Mouse (Mus musculus) right cerebral cortex, postnatal 10 days (tissue): ENCODE results near the gene Apeh.

Experiments
- DNase-seq, 2 experiments: peaks; one replicate each; pipeline ENCODE4 v3.0.0; 2021; ENCODE audit warnings: low spot score in 2 of 2

Gene Apeh

DNA sequence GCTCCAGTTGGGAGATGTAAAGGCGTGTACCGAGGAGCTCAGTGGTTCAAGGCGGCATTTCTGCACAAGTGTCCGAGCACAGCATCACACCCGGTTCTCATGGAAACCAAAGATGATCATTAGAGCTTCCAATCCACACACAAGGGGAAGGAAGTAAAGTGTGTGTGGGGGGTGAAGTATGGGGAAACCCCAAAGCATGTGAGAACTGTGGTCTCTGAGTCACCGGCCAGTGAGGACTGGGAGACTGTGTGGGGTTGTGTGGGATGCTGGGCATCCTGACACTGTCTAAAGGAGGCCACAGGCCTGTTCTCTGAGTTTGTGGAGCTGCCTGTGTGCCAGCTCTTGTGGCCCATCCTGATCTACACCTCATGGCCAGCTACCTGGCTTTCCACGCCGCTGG lies 26.3 kb upstream of the Apeh start:
- no peak for DNase-seq

DNA sequence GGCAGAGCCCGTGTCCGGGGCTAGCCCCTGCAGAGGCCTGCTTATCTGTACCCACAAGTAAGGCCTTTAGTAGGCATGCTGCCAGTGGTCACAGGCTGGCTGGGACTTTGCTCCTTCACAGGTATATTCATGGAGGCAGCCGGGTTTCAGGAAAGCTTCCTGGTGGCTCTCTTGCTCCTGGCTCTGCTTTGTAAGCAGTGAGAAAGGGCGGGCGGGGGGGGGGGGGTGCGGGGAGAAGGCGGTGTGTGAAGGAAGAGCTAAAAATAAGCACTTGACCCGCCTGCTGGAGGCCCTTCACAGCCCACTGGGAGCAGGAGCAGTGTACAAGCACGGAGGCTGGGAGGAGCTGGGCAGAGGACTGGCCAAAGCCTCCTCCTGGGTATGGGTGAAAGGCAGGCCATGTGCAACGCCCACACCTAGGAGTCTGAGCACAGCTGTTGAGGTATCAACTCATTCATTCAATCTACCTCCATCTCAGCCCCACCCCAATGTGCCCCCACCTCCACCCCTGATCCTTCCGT lies 25.5 kb upstream of the Apeh start:
- DNase-seq = no peak

DNA sequence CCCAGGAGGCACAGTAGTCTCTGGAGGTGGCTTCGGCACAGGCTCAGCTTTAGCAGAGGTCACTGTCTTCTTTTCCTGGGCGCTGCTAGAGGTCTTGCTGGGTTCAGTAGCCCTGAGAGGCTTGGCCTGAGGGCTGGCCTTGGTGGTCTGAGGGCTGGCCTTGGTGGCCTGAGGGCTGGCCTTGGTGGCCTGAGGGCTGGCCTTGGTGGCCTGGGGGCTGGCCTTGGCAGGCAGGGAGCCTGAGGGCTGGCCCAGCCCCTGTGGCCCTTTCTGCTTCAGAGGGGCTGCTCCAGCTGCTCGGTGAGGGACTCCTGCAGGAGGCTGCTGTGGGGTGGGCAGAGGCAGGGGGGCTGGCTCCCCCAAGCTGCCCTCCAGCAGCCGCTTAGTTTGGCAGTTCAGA lies 22.7 kb upstream of the Apeh start:
- DNase-seq = no peak

DNA sequence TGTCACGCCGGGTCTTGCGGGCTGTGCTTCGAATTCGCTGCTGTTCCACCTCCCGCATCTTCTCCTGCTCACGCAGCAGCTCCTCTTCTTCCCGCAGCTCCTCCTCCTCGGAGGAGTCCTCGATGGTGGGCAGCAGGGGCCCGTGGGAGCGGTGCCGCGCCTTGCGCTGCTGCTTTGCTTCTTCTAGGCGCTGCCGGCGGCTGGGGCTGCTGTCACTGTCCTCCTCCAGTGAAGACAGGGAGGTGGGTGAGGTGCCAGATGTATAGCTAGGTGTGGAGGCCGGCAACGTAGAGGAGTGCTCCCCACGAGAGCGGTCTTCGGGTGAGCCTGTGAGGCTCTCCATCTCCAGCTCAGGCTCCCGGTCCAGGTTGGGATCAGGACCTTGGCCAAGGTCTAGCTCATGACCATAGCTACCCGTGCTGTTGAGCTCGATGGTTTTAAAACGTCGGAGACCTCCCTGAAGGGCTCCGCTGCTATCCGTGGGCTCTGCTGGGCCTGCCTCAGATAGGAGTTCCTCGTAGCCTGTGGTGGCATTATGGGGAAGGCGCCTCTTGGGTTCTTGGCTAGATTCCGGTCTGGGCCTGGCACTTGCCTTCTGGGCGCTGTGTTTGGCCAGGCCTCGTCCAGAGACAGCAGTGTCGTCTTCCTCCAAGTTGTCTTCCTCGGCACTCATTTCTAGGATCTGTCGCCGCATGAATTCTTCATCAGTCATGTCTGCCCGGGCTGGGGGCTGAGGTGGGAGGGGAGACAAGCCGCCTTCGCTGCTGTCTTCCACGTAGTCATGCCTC lies 21.1 kb upstream of the Apeh start:
- no peak for DNase-seq

DNA sequence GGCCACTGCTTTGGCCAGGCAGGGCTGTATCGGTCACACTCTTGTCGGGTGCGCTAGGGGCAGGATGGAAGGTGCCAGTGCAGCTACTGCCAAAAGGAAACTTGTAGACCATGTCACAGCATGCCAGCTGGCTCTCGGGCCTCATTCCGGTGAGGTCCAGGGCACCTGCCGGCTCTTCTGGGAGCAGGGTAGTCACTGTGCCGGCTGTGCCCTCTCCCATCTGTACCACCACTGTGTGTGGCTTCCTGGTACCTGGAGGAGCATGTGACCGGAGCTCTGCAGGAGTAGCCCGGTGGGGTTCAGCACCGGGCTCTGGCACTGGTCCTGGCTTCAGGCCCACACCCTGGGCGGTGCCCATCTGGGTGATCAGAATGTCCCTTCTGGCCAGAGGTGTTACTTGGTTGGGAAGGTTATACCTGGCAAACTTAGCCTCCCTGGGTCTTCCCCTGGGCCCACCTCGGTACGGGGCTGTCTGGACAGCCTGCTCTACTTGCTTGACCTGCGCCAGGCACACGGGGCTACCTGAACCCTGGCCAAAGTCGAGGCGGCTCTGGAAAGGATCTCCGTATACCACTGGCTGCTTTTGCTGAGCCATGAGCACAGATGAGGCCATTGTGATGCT lies 18.4 kb upstream of the Apeh start:
- no peak for DNase-seq

DNA sequence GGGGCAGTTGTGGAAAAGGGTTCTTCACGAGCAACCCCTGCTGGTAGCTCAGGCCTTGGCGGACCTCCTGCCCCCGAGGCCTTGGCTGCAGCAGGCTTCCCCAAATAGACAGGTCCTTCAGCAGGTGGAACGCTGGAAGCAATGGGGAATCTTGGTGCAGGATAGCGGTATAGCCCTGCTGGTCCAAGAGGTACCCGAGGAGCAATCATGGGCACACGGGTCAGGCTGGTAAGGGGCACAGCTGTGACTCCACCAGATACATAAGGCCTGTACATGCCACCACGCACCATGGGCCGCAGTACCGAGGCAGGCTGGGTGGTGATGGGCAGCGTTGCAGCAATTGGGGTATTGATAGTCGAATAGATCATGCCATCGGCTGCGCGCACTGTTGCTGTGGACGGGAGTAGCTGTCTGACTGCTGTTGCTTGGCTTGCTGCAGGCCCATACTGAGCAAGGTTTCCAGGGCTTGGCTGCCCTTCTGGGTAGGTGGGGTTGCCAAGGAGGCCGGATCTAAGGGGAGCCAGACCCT lies 17.3 kb upstream of the Apeh start:
- no peak for DNase-seq

DNA sequence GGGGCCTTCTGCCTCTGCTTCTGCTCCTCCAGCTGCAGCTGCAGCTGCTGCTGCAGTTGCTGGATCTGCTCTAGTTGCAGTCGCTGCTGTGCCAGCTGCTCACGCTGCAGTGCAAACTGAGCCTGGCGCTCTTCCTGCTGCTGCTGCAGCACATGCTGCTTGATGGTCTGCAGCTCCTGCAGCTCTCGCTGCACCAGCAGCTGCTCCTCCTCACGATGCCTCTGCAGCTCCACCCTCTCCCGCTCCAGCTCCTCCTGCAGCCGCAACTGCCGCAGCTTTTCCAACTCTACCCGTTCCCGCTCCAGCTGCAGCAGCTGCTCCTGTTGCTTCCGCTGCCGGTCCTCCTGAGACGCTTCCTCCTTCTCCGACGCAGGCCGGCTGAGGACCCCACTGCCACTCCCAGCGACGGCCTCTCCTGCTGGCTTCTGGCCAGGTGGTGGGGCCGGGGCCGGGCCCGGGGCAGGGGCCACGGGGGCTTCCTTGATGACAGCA lies 16.7 kb upstream of the Apeh start:
- DNase-seq = peak in 1 of 2 experiments; percentile 43

DNA sequence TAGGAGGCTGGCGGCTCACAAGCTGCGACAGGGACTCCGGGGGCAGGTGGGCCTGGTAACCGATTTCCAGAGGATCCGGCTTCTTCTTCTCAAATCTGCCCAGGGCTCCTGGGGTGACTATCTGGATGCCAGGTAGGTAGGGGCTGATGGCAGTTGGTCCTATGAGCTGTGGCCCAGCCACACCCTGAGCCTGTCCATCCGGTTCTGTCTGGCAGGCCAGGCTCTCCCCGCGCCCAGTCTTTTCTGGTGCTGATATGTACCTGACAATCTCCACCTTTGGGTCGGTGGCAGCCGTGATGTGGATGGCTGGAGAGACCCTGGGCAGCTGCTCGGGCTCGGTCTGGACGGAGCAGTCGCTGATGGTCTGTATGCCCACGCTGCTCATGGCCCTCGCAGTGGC lies 15.8 kb upstream of the Apeh start:
- no peak for DNase-seq

DNA sequence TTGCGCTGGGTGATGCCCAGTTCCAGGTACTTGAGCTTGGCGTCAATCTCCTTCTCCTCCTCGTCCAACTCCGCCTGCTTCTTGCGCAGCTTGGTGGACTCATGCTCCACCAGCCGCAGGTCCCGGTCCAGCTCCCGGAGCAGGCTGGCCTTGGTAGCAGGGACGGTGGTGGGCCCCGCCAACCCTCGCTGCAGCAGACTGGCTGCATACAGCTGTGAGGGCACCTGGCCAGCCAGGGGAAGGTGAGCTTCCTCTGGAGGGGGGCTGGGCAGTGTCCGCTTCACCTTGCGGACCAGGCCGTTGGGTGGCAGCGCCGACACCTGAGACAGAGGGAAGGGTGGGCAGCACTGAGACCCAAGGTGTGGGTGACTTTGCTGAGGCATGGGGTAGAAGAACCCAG lies 13.5 kb upstream of the Apeh start:
- no peak for DNase-seq

DNA sequence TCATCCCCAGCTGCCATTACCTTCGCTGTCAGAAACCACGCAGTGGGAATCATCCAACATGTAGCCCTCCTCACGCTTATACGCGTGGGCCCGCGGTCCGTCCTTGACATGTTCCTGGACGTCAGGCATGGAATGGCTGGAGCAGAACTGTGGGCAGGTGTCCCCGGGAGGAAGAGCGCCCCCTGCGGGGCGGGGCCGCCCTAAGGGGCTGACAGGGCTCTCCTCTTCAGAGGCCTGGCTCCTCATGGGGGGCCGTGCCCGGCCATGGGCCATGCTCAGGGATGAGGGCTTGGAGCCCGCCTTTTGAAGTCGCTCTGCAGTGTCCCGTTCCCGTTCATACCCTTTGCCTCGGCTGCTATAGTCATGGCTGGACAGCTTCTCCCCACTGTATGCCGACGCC lies 11.7 kb upstream of the Apeh start:
- DNase-seq = no peak

DNA sequence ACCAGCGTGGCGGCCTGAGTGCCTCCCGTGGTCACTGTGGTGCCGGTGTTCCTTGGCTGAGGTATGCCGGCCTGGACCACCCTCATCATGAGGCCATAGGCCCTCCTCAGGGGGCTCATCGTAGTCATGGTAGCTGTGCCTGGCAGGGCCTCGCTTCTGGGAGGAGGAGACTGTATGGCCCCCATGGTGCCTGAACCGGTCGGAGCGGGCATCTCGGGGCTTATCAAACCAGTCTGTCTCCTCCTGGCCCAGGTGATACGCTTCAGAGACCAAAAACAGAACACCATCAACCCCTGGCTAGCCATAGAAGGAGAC lies 11.1 kb upstream of the Apeh start:
- DNase-seq = no peak

DNA sequence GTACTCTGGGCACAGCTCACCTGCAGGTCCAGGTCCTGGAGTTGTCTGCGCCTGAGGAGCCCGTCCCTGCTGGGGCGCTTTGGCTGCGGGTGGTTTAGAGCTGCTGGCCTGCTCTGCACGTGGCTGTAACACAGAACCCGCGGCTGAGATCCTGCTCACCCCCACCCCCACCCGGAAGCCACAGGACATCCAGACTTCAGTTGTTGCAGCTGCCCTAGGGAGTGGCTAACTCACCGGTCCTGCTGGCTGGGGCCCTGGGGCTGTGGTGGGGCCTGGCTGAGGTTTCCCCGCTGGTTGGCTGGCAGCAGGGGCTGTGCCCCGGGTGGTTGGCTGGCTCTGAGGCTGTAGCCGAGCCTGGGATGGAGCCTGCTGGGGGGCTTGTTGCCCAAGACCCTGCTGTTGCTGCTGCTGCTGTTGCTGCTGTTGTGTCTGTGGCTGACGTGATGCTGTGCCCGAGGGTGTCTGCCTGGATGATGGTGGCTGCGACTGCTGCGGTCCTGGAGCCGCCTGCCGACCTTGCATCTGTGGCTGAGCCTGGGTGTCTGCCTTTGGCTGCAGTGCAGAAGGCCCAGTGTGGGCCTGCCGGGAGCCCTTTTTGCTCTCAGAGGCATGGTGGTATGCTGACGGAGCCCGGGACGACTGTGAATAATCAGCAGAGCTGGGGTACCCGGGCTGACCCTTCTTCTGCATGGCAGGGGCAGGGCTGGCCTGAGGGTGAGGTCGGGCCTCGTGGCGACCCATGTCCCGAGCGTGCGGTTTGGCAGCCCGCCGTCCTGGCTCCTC lies 10.6 kb upstream of the Apeh start:
- DNase-seq = no peak

DNA sequence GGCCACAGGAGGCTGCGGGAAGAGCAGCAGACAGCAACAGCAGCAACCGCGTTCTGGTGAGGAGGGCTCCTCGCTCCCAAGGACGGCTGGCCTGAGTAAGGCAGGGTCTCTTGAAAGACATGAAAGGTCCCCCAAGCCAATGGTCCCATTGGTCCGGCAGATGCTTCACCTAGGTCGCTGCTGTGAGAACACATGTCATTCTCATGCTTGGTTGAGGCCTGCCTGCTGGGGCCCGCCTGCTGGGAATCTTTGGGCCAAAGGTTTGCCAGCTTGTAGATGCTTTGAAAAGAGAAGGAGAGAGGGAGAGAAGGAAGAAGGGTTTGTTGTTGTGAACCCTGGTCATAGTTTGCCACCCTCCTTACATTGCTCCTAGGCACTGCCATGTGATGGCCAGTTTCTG lies 5.2 kb upstream of the Apeh start:
- DNase-seq = no peak

DNA sequence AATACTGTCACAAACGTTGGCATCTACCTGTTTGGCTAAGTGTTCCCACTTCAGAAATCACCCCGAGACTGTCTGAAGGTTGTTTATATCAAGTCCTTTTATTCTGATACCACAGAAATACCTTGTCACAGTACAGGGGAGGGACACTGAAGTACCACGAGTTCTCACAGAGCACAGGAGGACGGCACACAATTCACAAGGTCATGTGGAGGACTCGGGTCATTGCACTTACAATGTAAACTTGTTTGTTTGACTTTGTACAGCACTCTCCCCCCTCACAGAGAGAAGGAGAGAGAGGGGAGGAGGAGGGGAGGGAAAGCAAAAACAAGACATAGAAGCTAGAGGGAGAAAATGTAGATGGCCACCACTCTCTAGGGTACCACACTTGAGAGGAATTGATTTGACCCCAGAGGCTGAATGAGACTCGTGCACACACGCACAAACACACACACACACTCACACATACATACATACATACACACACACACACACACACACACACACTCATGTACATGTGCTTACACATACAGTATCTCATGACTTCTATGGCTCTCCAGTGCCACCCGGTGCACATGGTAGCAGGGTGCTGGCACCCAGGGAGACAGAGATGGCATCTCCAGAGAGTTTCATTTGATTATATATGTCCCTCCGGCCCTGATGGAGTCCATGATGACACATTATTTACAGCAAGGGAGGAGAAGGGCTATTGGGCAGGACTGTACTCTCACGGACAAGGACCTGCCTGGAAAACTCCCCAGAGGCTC lies 1.7 kb upstream of the Apeh start:
- no peak for DNase-seq

DNA sequence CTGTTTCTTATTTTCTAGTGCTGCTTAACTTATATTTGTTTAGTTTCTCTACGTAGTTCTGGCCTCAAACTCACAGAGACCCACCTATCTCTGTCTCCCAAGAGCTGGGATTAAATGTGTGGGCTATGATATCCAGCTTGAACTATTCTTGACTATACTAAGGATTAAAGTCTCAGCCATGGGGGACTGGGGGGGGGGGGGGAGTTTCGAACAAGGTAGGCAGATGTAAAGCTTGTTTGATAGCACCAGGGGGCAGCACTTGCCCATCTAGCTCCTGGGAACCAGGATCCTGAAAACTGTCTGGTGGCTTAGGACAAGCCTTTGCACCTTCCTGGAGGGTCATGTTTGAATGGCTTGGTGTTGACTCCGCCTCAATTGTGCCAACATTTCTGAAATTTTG lies 1.1 kb upstream of the Apeh start:
- peak in 1 of 2 experiments; percentile 79 for DNase-seq

DNA sequence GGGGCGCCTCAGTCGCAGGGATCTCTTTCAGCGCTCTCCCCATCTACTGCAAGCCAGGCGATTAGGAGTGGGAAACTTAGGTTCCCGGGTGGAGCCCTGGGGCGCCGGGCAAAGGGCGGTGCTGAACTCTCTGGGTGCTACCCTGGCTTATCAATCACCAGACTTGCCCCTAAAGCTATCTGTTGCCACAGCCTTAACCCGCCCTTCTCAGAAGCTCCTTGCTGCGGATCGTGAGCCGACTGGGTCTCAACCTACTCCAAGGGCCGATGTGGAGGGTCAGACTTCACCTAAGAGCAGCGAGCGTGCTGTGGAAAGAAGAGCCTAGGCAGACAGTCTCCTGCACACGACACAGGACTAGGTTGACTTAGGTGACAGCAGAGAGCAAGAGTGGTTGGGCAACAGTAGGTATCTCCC lies 599 bp upstream of the Apeh start:
- no peak for DNase-seq

DNA sequence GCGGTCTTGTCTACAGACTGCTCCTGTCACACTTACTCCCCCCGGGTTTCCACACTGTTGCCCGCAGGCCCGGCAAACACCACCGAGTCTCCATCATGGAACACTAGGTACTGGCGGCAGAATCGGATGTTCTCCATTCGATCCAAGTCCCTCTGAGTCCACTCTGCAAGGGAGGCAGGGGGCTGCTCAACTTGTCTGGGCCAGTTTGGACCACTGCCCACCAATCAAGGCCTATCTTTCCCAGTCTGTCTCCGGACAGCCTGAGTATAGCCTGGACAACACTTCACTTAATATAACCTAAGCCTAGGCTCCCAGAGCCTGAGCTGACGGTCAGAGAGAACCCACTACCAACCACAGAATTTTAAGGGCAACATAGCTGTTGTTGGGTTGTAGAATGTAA lies 820 bp downstream of the Apeh start:
- DNase-seq = no peak

DNA sequence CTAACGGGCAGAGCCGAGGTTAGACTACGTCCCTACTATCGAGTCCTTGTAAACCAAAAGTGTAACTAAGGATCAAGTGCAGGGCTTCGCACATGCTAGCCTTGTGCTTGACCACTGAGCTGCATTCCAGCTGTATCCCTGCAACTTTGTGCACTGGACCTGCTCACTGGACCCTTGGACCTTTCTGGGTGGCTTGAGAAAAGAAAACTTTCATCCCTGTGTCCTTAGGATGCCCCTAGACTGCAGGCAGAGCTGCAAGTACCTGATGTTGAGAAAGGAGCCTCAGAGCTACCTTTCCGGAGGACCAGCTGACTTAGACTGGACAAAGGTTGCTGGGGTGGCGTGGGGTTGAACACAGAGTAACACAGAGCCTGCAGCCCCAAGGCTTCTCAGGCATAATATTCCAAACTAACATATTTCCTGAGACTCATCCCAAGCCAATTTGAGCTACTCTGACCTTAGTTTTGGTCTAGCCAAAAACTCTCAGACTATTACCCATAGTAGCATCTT lies 3.7 kb downstream of the Apeh start:
- DNase-seq = no peak

DNA sequence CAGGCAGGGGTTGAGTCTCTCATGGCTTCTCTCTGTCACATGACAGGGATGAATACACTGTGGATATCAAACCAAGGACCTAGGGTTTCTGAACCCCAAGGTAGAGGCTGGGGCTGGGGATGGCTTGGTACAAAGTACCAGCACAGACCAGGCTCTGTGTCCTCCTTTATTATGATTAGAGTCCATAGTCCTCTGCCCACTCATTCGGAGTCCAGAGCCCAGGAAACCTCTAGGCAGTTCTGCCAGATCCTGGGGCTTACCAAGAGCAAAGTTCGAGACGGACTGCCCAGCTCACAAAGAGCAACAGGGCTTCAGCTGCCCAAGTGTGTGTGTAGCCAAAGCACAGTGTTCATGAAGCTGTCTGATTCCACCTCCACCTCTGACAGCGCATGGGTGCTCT lies 9.1 kb downstream of the Apeh start:
- DNase-seq = no peak

DNA sequence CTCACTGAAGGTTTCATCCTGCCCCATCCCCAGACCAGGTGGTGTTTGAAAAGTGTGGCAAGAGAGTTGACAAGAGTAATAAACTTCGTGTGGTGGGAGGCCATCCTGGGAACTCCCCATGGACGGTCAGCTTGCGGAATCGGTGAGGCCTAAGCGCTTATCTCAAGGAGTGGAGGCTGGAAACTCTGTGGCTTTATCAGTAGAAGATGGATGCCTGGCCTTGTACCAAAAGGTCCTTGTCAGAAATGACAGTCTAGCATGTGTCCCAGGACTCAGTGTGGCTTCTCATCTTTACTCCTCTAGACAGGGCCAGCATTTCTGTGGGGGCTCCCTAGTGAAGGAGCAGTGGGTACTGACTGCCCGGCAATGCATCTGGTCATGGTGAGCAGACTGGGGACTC lies 10.8 kb downstream of the Apeh start:
- DNase-seq = no peak

DNA sequence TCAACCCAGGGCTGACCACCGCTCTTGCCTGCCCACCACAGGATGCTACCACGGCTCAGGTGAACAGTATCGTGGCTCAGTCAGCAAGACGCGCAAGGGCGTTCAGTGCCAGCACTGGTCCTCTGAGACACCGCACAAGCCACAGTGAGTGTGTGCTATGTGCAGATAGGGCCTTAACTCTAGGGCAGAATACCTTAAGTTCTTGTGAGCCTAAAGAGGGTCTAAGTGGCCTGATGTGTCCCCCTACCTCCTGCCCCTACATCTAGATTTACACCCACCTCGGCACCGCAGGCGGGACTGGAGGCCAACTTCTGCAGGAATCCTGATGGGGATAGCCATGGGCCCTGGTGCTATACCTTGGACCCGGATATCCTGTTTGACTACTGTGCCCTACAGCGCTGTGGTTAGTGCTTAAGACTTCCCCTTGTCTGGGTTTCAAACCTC lies 11.4 kb downstream of the Apeh start, which contains the start of gene Rnf123:
Gene Rnf123, minus strand, starts transcription at position 359 of the 444 bp plus-strand sequence.
- DNase-seq = no peak
